Mouse (Mus musculus): ENCODE data around the gene Dnah11.

DNA sequence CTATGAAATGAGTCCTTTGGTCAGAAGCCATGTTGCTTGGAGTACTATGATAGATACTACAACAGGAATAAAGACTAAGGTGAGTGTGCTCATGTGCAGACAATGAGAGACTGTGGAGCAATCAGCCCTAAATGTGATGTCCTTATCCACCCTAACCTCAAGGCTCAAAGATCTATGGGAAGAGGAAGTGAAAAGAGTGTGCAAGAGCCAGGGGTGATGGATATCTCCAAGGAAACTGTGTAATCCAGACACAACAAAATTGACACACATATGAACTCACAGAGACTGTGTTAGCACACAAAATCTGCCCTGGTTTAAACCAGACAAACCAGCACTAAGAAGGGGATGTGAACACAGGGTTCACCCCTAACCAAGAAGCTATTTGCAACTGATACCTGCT is 21.2 kb upstream of the Dnah11 start:
- TF ChIP-seq CTCF (conservative IDR thresholded peaks at IDR 0.05; ENCODE audit: insufficient read depth, insufficient read length, low read depth, low read length) (no peak), POLR2A (IDR thresholded peaks at IDR 0.05; ENCODE audit: low read depth, low read length) (no peak)
